Mouse (Mus musculus) duodenum, adult 2 months (tissue): ENCODE measurements around the gene Cad. TPM values are rescaled to one million over a fixed set of nuclear protein-coding genes. Genes with fewer than 3 reads are reported as not detected.

Experiments
- polyA plus RNA-seq: library from polyadenylated mRNA; depleted of rRNA; stranded (reverse); fragments of >200 nt; gene quantifications from 2 replicates; pipeline ENCODE4 v1.2.3, GENCODE M21; 2012; ENCODE audit warnings: low replicate concordance; rRNA removed

The Cad gene
- 13.4 and 20.9 TPM in 2 replicates for polyA plus RNA-seq

GRCm38 (mm10) chr5:31054261-31055215 is at the start of gene Cad:
Gene Cad (plus strand): TSS chr5:31054780.

GRCm38 (mm10) chr5:31047848-31048762 is 6.5 kb upstream of the Cad start, which contains the start of gene Atraid:
Gene Atraid (plus strand): TSS chr5:31048312.

GRCm38 (mm10) chr5:31048763-31049641 is 5.6 kb upstream of the Cad start, which contains the start of gene Slc5a6:
Gene Slc5a6 (minus strand): TSS chr5:31048924.

GRCm38 (mm10) chr5:31105814-31106335 is 51.3 kb downstream of the Cad start, which contains the start of gene Dnajc5g:
Gene Dnajc5g (plus strand): TSS chr5:31106285.

GRCm38 (mm10) chr5:31108000-31108490 is 53.5 kb downstream of the Cad start, which contains the start of gene Slc30a3:
Gene Slc30a3 (minus strand): TSS chr5:31108237.

GRCm38 (mm10) chr5:31116354-31116753 is 61.8 kb downstream of the Cad start, which contains the start of gene Trim54:
Gene Trim54 (plus strand): TSS chr5:31116712.

Other genes starting within 250 kb of the Cad start
- 53.8 and 61.7 TPM in 2 replicates for gene Mapre3, start 240.1 kb upstream of the Cad start, polyA plus RNA-seq
- gene Tmem214, start 186.8 kb upstream of the Cad start, polyA plus RNA-seq, result 111 and 119 TPM in 2 replicates
- gene Agbl5, start 166.1 kb upstream of the Cad start, polyA plus RNA-seq, result 11.1 and 15.1 TPM in 2 replicates
- 194 and 257 TPM in 2 replicates for gene Ost4, start 147.0 kb upstream of the Cad start, polyA plus RNA-seq
- gene Emilin1, start 141.4 kb upstream of the Cad start, polyA plus RNA-seq, result 56.7 and 63.1 TPM in 2 replicates
- 381 and 1,004 TPM in 2 replicates for gene Khk, start 133.3 kb upstream of the Cad start, polyA plus RNA-seq
- gene Cgref1, start 109.2 kb upstream of the Cad start, polyA plus RNA-seq, result 856 and 917 TPM in 2 replicates
- gene Preb, start 94.4 kb upstream of the Cad start, polyA plus RNA-seq, result 409 and 432 TPM in 2 replicates
- 0.17 and 2.4 TPM in 2 replicates for gene Tcf23, start 86.1 kb upstream of the Cad start, polyA plus RNA-seq
- 39.3 and 58.7 TPM in 2 replicates for gene Atraid, start 6.5 kb upstream of the Cad start, polyA plus RNA-seq
- 37.3 and 46.8 TPM in 2 replicates for gene Slc5a6, start 5.9 kb upstream of the Cad start, polyA plus RNA-seq
- not detected in 2 replicates for gene Dnajc5g, start 51.5 kb downstream of the Cad start, polyA plus RNA-seq
- 0.15 and 0.69 TPM in 2 replicates for gene Slc30a3, start 53.5 kb downstream of the Cad start, polyA plus RNA-seq
- gene Trim54, start 61.9 kb downstream of the Cad start, polyA plus RNA-seq, result not detected in 2 replicates
- not detected in 2 replicates for gene Ucn, start 84.0 kb downstream of the Cad start, polyA plus RNA-seq
- gene Mpv17, start 99.5 kb downstream of the Cad start, polyA plus RNA-seq, result 20.0 and 31.7 TPM in 2 replicates
- gene Gm29609, start 125.1 kb downstream of the Cad start, polyA plus RNA-seq, result 0.47 and 0.76 TPM in 2 replicates
- gene Gtf3c2, start 125.4 kb downstream of the Cad start, polyA plus RNA-seq, result 29.7 and 31.1 TPM in 2 replicates
- 59.4 and 61.7 TPM in 2 replicates for gene Snx17, start 138.4 kb downstream of the Cad start, polyA plus RNA-seq
- 27.5 and 32.1 TPM in 2 replicates for gene Eif2b4, start 138.7 kb downstream of the Cad start, polyA plus RNA-seq
- 52.4 and 60.3 TPM in 2 replicates for gene Zfp513, start 147.5 kb downstream of the Cad start, polyA plus RNA-seq
- 85.7 and 105 TPM in 2 replicates for gene Ppm1g, start 165.9 kb downstream of the Cad start, polyA plus RNA-seq
- gene Nrbp1, start 186.1 kb downstream of the Cad start, polyA plus RNA-seq, result 185 and 336 TPM in 2 replicates
- 1.2 TPM in 1 of 2 replicates, not detected in the other for gene Gm9970, start 186.5 kb downstream of the Cad start, polyA plus RNA-seq
- 217 and 238 TPM in 2 replicates for gene Krtcap3, start 196.9 kb downstream of the Cad start, polyA plus RNA-seq
- gene Ift172, start 236.3 kb downstream of the Cad start, polyA plus RNA-seq, result 31.0 and 35.5 TPM in 2 replicates
- 2.6 and 5.2 TPM in 2 replicates for gene Fndc4, start 241.3 kb downstream of the Cad start, polyA plus RNA-seq
- gene Gckr, start 242.7 kb downstream of the Cad start, polyA plus RNA-seq, result not detected in 2 replicates